ENCODE assay signal across 7 mouse cellular contexts in the genomic region with DNA sequence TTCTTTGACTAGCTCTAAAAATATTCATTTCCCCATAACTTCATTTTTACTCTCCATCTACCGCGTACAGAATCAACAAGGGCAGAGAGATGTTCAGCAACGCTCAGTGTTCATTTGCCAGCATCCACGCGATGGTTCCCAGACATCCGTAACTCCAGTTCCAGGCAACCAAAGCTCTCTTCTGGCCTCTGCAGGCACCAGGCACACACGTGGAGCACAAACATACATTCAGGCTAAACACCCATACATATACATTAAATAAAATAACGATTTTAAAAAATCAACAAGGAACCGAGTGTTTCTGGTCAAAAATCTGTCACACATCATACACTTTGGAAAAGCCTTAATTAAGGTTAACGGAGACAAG. TPM values are rescaled to one million over a fixed set of nuclear protein-coding genes. Genes with fewer than 3 reads are reported as not detected.
DNase-seq lines count a peak whose midpoint lies in the region; ATAC-seq and TF ChIP-seq lines count a peak whose summit lies in the region.

No protein-coding gene starts in this region.

- ATAC-seq in lung, postnatal 0 days = no peak
- no peak for ATAC-seq in limb, embryonic 14.5 days (ENCODE audit: low FRiP score, low read depth)
- ATAC-seq in stomach, embryonic 16.5 days (ENCODE audit: insufficient read depth, low FRiP score) = no peak

- WGBS in lung, postnatal 0 days = 20% methylated on average over 10 of the region's 10 CpGs
- WGBS in forebrain, embryonic 10.5 days = 23% methylated on average over 10 of the region's 10 CpGs
- 22% methylated on average over 10 of the region's 10 CpGs for WGBS in limb, embryonic 14.5 days
- 17% methylated on average over 10 of the region's 10 CpGs for WGBS in stomach, embryonic 16.5 days

- no peaks in the 10 kb centered on the region for H3K9me3 ChIP-seq in lung, postnatal 0 days (ENCODE audit: low read length)
- H3K9me3 ChIP-seq in forebrain, embryonic 10.5 days = peaks cover 6% of the 10 kb centered on the region; the same call in 1 of the 2 replicates
- H3K9me3 ChIP-seq in limb, embryonic 14.5 days (ENCODE audit: control insufficient read depth, low read length) = no peaks in the 10 kb centered on the region
- no peaks in the 10 kb centered on the region for H3K9me3 ChIP-seq in stomach, embryonic 16.5 days (replicated peaks; ENCODE audit: control insufficient read depth, low read length)

- no peaks in the 10 kb centered on the region for H3K36me3 ChIP-seq in lung, postnatal 0 days (ENCODE audit: insufficient read depth, low read length)
- H3K36me3 ChIP-seq in forebrain, embryonic 10.5 days (replicated peaks) = peaks cover 13% of the 10 kb centered on the region
- no peaks in the 10 kb centered on the region for H3K36me3 ChIP-seq in limb, embryonic 14.5 days (ENCODE audit: control insufficient read depth, insufficient read depth, low read length)
- H3K36me3 ChIP-seq in stomach, embryonic 16.5 days (ENCODE audit: control insufficient read depth, insufficient read depth, low read length) = no peaks in the 10 kb centered on the region

- H3K4me2 ChIP-seq in lung, postnatal 0 days (replicated peaks; ENCODE audit: low read depth, low read length) = peak overlapping the region; percentile 89
- peak overlapping the region; percentile 84 for H3K4me2 ChIP-seq in limb, embryonic 14.5 days (replicated peaks; ENCODE audit: low read depth, low read length, severe bottlenecking)
- peak overlapping the region; percentile 77 for H3K4me2 ChIP-seq in stomach, embryonic 16.5 days (ENCODE audit: low read depth, low read length)

- no peak for TF ChIP-seq EP300 in lung, postnatal 0 days (IDR thresholded peaks at IDR 0.05)

- no peaks in the 10 kb centered on the region for H3K27me3 ChIP-seq in lung, postnatal 0 days (replicated peaks; ENCODE audit: insufficient read depth, low read length)
- no peaks in the 10 kb centered on the region for H3K27me3 ChIP-seq in forebrain, embryonic 10.5 days (ENCODE audit: poor library complexity, severe bottlenecking)
- no peaks in the 10 kb centered on the region for H3K27me3 ChIP-seq in limb, embryonic 14.5 days (ENCODE audit: control insufficient read depth, insufficient read depth, low read length)
- H3K27me3 ChIP-seq in stomach, embryonic 16.5 days (ENCODE audit: control insufficient read depth, insufficient read depth, low read length) = no peaks in the 10 kb centered on the region

- DNase-seq in lung, postnatal 0 days (ENCODE audit: low spot score) = no peak
- DNase-seq in lung, postnatal 14 days = no peak
- no peak for DNase-seq in forebrain, embryonic 10.5 days (ENCODE audit: extremely low spot score, low spot score)
- DNase-seq in limb, embryonic 14.5 days (ENCODE audit: low spot score) = no peak
- no peak for DNase-seq in gastrocnemius, adult 8-10 months (ENCODE audit: low spot score in 2 of 2)
- DNase-seq in spleen, postnatal 10 days (ENCODE audit: low spot score in 2 of 2) = no peak

- no peak overlapping the region for H3K9ac ChIP-seq in lung, postnatal 0 days (replicated peaks; ENCODE audit: low read depth)
- peak overlapping the region; percentile 64 for H3K9ac ChIP-seq in limb, embryonic 14.5 days (ENCODE audit: low read depth, low read length, severe bottlenecking)
- peak overlapping the region; percentile 69 for H3K9ac ChIP-seq in stomach, embryonic 16.5 days (ENCODE audit: low read length)

- TF ChIP-seq POLR2A in limb, embryonic 14.5 days (IDR thresholded peaks at IDR 0.05; ENCODE audit: borderline replicate concordance, extremely low read depth, insufficient read depth, insufficient read length) = no peak

- H3K27ac ChIP-seq in lung, postnatal 0 days (ENCODE audit: low read length) = no peak overlapping the region
- peak overlapping the region; percentile 90; the same call in 1 of the 2 replicates for H3K27ac ChIP-seq in forebrain, embryonic 10.5 days
- H3K27ac ChIP-seq in limb, embryonic 14.5 days (replicated peaks; ENCODE audit: low read depth, low read length) = no peak overlapping the region
- H3K27ac ChIP-seq in stomach, embryonic 16.5 days (ENCODE audit: low read length) = no peak overlapping the region

- 0 out of 2 replicates have a peak, but pooled peaks cover 4% of the 10 kb centered on the region for H3K4me1 ChIP-seq in lung, postnatal 0 days (ENCODE audit: insufficient read depth, low read depth, low read length)
- H3K4me1 ChIP-seq in forebrain, embryonic 10.5 days = peaks cover 36% of the 10 kb centered on the region
- peaks cover 18% of the 10 kb centered on the region for H3K4me1 ChIP-seq in limb, embryonic 14.5 days (ENCODE audit: control insufficient read depth, insufficient read depth, low read length)
- peaks cover 18% of the 10 kb centered on the region for H3K4me1 ChIP-seq in stomach, embryonic 16.5 days (ENCODE audit: control insufficient read depth, insufficient read depth, low read length)

- TF ChIP-seq CTCF in lung, postnatal 0 days (IDR thresholded peaks at IDR 0.05) = no peak

- no peak overlapping the region for H3K4me3 ChIP-seq in lung, postnatal 0 days (ENCODE audit: low read depth, low read length)
- H3K4me3 ChIP-seq in forebrain, embryonic 10.5 days = peak overlapping the region; percentile 74
- peak overlapping the region; percentile 77 for H3K4me3 ChIP-seq in limb, embryonic 14.5 days (replicated peaks; ENCODE audit: low read length)
- H3K4me3 ChIP-seq in stomach, embryonic 16.5 days (replicated peaks; ENCODE audit: low read length) = peak overlapping the region; percentile 63

RNA-seq across cellular contexts. Expression of a gene that starts 1.1 kb away (rescaled TPM):
- 52.6 and 70.9 TPM in 2 replicates for polyA plus RNA-seq in lung, postnatal 0 days (2015; fragmentation: Nextera tagmentation; extraction: Ambion mirVana)
- 196 and 201 TPM in 2 replicates for polyA plus RNA-seq in forebrain, embryonic 10.5 days (2016; fragmentation: Nextera tagmentation; extraction: Ambion mirVana)
- polyA plus RNA-seq in limb, embryonic 14.5 days (2012; rRNA removed) = 93.0 and 120 TPM in 2 replicates
- polyA plus RNA-seq in limb, embryonic 14.5 days (2014; fragmentation: Nextera tagmentation; extraction: Ambion mirVana) = 87.2 and 97.8 TPM in 2 replicates
- 98.1 and 105 TPM in 2 replicates for polyA plus RNA-seq in stomach, embryonic 16.5 days (2015; fragmentation: Nextera tagmentation; extraction: Ambion mirVana)
- 10 to 100 TPM; 51.1 to 76.4 (median 62.8) TPM for total RNA-seq in gastrocnemius, adult 8-10 months (2022)

RNA-seq across cellular contexts. Expression of a gene that starts 1.3 kb away (rescaled TPM):
- polyA plus RNA-seq in lung, postnatal 0 days (2015; fragmentation: Nextera tagmentation; extraction: Ambion mirVana) = 18.4 and 19.6 TPM in 2 replicates
- polyA plus RNA-seq in forebrain, embryonic 10.5 days (2016; fragmentation: Nextera tagmentation; extraction: Ambion mirVana) = 16.6 and 17.9 TPM in 2 replicates
- 26.4 and 26.7 TPM in 2 replicates for polyA plus RNA-seq in limb, embryonic 14.5 days (2012; rRNA removed)
- polyA plus RNA-seq in limb, embryonic 14.5 days (2014; fragmentation: Nextera tagmentation; extraction: Ambion mirVana) = 21.2 and 22.0 TPM in 2 replicates
- polyA plus RNA-seq in stomach, embryonic 16.5 days (2015; fragmentation: Nextera tagmentation; extraction: Ambion mirVana) = 16.6 and 19.3 TPM in 2 replicates
- total RNA-seq in gastrocnemius, adult 8-10 months (2022) = 1 to 10 TPM; 1.6 to 3.0 (median 2.8) TPM

RNA-seq across cellular contexts. Expression of a gene that starts 27.0 kb away (rescaled TPM):
- 34.6 and 37.4 TPM in 2 replicates for polyA plus RNA-seq in lung, postnatal 0 days (2015; fragmentation: Nextera tagmentation; extraction: Ambion mirVana)
- 38.4 and 43.4 TPM in 2 replicates for polyA plus RNA-seq in forebrain, embryonic 10.5 days (2016; fragmentation: Nextera tagmentation; extraction: Ambion mirVana)
- 44.0 and 54.1 TPM in 2 replicates for polyA plus RNA-seq in limb, embryonic 14.5 days (2012; rRNA removed)
- polyA plus RNA-seq in limb, embryonic 14.5 days (2014; fragmentation: Nextera tagmentation; extraction: Ambion mirVana) = 42.6 and 43.8 TPM in 2 replicates
- 37.1 and 38.0 TPM in 2 replicates for polyA plus RNA-seq in stomach, embryonic 16.5 days (2015; fragmentation: Nextera tagmentation; extraction: Ambion mirVana)
- total RNA-seq in gastrocnemius, adult 8-10 months (2022) = 100 to 1,000 TPM in 1 of 4 experiments, 10 to 100 TPM in 3; 56.9 to 103 (median 59.7) TPM
